Mouse (Mus musculus): ENCODE measurements at regions not wholly inside any gene's neighbourhood (a gene's known extent, or its start where the extent isn't known, plus 50 kb on each side); places are given as distances from the start of the nearest gene placed in this dataset.

DNA sequence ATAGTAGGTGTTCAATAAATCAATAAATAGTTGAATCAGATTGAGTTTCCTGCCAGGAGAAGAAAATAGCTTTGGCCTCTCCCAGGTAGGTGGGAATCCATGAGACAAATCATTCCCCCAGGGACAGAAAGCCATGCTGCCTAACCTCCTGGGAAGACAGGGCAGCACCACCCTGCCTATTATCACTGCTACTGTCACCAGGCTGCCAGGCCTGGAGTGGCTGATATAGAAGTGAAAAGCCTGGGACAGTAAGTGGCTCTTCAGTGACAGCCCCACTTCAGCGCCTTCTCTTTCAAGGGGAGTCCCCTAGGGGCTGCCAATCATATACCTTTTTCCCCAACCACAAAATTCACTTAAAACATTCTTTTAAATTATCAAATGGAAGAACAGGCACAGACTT, 275.4 kb upstream of the Plxna2 start:
- no peak for ATAC-seq (replicated peaks; ENCODE audit: poor library complexity, severe bottlenecking)

DNA sequence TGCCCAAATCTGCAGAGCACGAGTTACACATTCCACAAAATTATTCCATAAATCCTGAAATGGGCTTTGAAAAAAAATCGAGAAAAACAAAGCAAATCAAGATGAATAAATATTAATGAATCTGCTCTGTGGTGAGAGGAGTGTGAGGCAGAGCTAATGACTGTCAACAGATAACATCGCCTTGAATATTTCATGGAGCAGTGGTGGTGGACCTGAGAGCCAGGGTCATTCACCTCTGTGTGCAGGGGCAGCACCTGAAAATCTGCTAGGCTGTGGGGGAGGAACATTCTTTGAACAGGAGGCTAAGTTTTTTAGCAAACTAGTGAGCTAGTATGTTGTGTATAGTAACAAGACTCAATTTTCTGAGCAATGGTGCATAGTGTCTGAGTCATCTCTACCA, 276.3 kb upstream of the Plxna2 start:
- ATAC-seq (replicated peaks; ENCODE audit: poor library complexity, severe bottlenecking): no peak

DNA sequence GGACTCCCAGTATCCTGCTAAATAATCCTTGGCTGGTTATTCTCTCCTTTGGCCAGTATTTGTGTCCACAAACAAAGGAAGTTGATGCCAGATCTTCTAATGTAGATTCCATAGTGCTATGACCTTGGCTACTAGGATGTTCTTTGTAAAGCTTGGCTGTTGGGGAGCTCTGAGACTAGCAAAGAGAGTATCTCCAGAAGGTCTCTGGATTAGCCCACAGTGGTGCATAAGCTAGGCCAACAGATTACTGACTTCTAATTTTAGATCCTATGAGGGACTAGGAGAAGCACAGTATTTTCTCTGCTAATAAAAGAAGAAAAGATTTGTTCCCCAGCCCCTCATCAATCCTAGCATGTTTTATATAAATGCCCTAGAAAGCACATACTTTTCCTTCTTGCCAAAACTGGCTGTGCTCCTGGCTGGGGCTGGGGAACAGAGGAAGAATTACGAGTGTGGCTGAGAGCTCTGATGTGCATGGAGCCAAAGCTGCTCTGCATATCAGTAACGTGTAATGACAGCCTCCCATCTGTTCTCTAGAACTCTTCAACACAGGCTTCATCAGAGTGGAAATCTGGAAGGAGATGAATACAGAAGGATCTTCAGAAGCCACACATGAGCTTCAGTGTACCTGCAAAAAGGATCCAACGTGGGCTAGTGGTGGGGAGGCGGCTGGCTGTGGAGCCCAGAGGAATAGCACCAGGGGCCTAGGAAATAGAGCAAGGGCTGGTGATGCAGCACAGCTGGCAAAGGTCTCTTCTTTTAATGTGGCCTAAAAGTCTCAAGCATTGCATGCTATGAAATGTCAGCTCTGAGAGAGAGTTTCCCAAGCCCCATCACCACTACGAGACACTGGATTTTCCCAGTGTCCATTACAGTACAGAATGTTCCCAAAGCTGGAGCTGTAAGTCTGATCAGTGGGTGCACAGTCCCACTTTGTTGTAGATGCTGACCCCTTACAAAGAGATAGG, 283.0 kb upstream of the Plxna2 start:
- no peak for ATAC-seq (replicated peaks; ENCODE audit: poor library complexity, severe bottlenecking)

DNA sequence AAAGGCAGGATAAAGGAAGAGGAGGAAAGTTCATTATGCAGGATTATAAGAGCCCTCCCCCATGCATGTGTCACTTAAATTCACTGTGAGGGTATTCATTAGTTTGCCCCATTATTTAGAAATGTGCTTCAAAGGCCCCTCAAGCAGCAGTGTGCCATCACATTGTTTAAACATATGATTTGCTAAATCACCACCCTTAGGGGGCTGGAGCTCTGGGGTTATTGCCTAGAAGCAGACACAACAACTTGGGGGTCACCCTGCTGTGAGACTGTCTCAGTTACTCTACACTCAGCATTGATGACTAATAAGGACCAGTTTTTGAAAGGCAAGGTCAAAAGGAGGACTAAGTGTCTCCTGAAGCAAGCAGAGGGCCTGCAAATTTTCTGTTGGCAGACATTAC, 285.4 kb upstream of the Plxna2 start:
- no peak for ATAC-seq (replicated peaks; ENCODE audit: poor library complexity, severe bottlenecking)

DNA sequence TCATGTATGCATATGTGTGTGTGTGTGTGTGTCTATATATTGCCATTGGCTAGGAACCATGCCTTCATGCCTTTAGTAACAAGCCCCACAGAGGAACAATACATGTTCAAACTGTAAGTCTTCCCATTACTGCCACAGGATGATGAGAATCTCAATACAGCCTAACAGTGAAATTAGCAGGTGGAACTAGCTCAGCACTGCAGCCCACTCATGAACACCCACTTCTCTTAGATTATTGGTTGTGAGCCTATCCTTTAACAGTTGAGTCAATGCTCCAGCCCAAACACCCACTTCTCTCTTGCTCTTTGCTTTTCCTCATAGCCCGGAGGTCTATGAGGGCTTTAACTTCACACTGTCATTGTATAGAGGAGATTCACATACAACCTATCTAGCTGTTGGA, 287.5 kb upstream of the Plxna2 start:
- no peak for ATAC-seq (replicated peaks; ENCODE audit: poor library complexity, severe bottlenecking)

DNA sequence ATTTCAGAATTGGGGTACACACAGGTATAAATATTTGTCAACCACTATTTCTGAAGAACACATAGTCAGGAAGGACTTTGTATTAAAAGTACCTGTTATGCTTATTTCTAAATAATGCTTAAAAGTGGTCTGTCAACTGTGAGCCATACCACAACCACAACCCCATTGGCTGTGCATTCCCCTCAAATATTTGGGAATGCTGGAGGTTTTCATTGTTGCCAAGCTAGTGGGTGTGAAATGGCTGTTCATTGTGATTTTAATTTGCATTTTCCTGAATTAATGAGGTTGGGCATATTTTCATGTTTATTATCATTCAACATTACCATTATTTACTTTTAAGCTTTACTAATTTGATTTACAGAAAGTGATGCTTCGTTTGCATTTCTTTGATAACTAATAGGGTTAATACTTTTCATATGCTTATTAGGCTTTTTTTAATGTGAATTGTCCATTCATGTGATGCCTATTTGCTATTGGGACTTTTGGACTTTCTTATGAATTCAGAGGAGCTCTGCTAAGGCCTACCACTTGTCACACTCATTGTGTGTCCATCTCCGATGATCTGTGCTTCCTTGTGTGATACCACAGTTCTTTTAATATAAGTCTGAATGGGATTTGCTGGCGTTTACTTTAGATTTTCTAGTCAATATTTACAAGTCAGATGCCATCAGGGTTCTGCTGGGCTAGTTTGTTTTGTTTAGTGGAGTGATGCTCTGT, 297.5 kb upstream of the Plxna2 start:
- ATAC-seq (replicated peaks; ENCODE audit: poor library complexity, severe bottlenecking): no peak

DNA sequence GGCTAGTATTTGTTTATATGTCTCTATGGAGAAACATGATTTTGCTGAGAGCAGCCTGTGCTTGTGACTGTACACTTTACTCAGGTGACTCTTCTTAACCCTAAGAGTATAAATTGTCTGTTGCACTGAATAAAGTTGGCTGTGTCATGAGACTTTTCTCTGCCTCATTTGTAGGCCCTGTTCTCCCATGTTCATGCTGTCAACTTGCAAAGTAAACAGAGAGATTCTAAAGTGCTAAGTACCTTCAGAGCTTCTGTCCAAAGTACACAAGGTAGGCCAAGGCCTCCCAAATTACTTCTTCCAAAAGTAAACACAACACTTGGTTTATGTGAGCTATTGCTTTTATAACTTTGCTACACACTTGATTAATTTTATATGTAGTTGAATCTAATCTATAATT, 299.7 kb upstream of the Plxna2 start:
- no peak for ATAC-seq (replicated peaks; ENCODE audit: poor library complexity, severe bottlenecking)

DNA sequence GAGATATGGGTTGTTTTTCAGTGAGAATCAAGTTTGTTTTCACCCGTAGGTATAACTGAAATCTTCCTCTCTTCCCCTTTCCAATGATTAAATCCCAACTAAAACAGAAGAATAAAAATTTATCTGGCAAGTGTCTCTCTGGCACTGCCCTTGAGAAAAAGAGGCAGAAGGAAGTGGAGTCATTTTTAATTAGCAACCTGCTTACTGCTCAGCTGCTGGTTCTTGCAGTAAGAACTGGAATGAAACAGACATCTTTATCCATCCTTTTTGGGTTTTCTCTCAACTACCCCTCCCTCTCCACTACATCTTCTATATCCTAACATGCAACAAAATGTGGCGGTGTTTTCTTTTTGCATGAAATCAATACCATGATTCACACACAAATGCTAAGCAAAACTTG, 302.4 kb upstream of the Plxna2 start:
- ATAC-seq (replicated peaks; ENCODE audit: poor library complexity, severe bottlenecking): no peak

DNA sequence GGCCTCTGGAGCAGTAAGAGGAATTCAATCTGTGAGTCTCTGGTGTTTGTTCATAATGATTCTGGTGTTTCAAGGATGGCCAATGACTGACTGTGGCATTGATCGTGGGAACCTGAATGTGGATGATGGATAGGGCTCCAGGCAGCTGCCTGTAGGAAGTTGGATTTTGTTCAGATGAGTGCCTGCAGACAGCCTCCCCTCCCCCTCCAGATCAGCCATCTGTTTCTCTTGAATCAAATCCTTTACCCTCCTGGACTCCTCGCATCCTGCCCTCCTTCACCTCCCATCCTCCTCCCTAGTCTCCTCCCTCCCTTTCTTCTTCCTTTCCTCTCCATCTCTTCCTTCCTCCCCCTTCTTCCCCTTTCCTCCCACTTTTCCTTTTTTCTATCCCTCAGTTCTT, 307.6 kb upstream of the Plxna2 start:
- ATAC-seq (replicated peaks; ENCODE audit: poor library complexity, severe bottlenecking): no peak

DNA sequence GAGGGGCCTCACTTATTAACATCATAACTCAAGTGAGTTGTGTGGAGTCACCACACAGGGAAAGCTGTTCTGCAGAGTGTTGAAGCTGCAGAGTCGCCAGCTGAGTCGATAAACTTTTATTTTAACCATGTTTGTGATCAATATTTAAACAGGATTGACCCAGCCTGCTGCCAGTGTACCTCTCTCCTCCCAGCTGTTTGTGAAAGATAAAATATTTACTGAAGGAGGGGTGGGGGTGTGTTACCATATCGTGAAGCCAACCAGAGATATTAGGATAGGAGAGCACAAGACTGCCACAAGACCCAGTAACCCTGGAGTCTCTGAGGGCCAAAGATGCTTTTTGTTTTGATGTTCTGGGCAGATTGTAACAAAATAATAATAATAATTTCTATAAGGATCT, 309.4 kb upstream of the Plxna2 start:
- no peak for ATAC-seq (replicated peaks; ENCODE audit: poor library complexity, severe bottlenecking)

DNA sequence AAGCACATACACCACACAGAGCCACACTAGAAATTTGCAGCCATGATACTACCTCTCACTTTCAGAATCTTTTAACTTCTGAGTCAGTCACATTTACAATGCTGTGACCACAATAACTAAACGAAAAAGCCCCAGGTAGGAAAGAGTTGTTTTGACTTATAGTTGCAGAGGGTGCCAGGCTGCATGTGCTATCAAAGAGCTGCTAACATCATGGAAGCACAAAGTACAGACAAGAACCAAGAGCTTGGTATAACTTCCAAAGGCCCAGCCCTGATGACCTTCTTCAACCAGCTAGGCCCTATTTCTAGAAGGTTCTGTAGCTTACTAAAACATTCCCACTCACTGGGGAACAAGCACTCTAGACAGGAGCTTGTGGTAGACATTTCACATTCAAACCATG, 314.1 kb upstream of the Plxna2 start:
- no peak for ATAC-seq (replicated peaks; ENCODE audit: poor library complexity, severe bottlenecking)

DNA sequence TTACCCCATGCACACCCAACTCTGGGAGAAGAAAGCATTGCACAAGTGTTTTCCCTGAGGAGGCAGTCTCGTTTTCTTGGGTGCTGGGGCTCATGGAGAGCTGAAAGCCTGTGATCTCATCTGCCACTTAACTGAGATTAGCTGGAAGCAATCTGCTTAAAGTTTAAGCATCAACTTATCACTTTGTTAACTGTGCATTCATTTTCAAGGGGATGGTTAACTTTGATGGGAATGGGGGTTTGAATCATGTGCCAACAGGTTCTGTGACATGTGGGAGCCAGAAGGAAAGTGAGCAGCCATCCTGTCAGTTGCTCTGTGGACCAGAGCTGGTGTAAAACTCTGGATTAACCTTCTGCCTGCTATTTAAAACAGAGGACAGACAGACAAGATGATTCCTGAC, 315.2 kb upstream of the Plxna2 start:
- ATAC-seq (replicated peaks; ENCODE audit: poor library complexity, severe bottlenecking): no peak

DNA sequence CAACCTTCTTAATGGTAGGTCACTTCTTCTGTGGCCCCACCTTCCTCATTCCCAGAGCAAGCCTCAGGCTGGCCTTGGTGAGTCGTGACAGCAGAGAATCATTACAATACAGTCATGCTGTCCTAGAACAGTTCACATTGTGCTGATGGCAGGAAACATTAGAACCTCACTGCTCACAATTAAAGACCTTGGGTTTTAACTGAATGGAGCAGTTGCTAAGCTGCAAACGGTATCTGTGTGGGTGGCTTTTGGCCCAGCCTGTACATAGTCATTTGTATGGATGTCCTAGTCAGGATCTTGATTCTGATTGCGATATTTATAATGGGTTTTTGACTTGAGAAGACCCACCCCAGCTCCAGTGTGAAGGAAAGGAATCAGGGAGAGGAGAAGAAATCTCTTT, 336.1 kb upstream of the Plxna2 start:
- no peak for ATAC-seq (replicated peaks; ENCODE audit: poor library complexity, severe bottlenecking)

DNA sequence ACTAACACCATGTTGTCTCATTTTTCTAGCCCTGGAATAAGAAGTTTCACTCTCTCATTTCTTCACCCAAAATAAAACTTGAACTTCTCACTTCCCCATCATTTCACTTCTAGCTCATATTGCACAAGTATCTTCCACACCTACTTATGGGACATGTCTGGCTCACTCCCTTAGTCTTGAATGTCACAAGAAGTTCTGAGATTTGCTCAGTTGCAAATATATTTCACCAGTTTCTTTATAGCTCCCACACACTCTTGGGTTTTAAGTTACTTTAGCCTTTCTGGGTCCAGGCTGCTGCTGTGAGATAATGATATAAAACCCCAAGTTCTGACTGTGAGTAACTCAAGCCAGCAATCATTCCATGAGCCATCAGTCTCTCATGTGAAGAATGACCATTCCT, 350.0 kb upstream of the Plxna2 start:
- no peak for ATAC-seq (replicated peaks; ENCODE audit: poor library complexity, severe bottlenecking)

DNA sequence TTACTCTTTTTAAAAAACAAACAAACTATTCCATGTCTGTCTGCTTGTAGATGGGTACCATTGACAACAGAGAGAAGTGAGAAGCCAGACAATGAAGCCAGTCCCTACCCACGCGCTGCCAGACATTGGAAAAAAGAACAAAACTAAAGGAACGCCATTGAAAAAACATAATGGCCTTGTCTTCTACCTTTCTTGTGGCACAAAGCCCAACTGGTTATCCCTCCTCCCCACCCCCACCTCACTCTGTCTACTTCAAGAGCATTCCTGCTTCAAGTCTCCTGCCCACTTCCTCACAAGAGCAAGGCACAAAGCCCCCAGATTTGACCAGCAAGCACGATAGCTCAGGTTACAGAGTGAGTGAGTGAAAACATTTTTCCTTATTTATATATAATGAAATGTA, 355.6 kb upstream of the Plxna2 start:
- no peak for ATAC-seq (replicated peaks; ENCODE audit: poor library complexity, severe bottlenecking)

DNA sequence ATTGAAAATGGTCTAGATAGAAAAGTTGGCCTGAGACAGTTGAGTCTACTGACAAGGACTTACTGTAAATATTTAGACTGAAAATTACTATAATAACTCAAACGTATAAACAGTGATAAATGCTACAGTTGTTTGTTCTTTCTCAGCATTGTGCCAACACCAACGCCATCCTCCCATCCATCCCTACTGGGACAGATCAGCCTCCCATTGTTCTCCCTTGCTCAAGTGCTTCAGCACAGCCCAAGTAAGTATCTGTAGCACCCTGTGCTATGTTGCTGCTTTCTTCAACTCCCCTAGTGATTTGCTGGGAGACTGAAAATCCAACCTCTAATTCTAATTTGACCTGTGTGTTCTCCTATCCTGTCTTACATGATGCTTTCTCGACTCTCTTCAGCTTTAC, 358.1 kb upstream of the Plxna2 start:
- no peak for ATAC-seq (replicated peaks; ENCODE audit: poor library complexity, severe bottlenecking)

DNA sequence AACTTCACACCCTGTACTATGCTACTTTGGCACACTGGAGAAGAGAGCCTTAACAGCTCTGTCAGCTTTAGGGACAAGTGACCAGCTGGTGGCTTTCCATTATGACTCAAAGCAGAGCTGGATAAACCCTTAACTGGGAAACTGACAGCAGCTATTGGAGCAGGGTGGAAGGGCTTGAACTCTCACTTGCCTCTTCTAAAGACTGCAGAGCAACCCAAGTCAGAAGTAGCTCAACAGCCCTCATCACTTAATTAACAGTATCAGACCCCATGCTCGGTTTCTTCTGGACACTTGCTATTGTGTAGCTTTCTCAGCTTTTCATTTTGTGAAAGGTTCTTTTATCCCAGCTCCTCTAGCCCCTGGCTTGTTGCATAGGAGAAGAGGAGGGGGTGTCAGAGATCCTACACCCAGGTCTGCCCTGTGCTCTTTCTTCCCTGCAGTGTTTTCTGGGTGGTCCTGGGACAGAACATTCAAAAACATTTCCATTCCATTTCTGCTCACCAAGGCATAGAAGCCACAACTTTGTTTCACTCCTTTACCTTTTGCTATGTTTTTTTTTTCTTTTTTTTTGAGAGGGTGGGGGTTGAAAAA, 373.1 kb upstream of the Plxna2 start:
- ATAC-seq (replicated peaks; ENCODE audit: poor library complexity, severe bottlenecking): no peak

DNA sequence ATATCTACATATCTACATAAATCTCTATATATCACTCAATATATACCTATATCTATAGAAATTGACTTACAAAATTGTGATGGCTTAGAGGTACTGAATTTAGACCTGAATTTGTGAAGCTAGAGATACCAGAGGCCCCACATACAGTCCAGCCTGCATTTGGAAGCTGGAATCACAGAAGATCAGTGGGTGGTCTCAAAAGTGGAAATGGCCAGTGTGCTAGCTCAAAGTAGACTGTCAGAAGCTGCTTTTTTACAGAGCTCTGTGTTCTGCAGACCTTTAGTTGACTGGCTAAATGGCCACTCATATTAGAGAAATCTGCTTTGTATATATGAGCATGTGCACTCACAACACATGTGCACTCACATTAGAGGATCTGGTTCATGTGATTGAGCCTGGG, 376.9 kb upstream of the Plxna2 start:
- ATAC-seq (replicated peaks; ENCODE audit: poor library complexity, severe bottlenecking): no peak

DNA sequence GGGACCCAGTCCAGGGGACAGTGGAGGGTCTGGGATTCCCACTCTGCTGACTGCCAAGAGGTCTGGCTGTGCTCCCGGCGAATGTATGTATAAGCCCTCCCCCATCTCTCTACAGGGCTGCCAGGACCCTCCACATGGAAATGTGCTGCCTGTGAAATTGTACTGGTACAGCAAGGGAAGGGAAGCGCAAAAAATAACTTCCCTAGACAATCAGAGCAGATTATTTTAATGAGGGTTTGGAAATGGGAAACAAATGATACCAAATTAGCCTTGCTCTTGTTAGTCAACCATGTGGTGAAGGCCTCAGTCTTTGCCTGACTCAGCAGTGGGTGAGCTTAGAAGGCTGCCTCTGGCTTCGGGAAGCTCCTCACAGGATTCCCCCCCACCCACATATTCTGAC, 386.8 kb upstream of the Plxna2 start:
- no peak for ATAC-seq (replicated peaks; ENCODE audit: poor library complexity, severe bottlenecking)

DNA sequence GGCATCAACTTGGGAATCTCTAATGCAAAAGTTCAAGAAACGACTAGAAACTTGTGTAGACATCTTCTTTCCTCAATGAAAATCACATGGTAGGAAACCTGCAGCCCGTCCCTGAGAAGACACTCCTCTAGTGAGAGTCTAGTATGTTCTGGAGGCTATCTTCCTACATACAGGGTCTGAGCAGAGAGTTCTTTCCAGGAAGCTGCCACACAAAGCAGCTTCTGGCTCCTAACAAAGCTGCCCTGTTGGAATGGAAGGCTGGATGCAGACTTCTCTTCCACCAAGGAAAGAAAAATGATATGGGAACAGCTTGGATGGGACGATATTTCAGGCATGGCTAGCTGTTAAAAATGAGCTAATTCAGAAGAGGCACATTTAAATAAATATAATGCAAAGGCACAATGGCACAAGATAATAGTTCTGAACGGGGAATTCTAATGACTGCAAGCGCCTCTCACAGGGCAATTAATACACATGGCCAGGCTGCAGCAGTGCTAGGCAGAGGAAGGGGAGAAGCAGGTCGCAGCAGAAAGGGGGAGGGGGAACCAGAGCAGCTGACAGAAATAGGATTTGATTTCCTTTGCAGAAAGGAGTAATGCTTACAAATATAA, 391.4 kb upstream of the Plxna2 start:
- ATAC-seq (replicated peaks; ENCODE audit: poor library complexity, severe bottlenecking): no peak

DNA sequence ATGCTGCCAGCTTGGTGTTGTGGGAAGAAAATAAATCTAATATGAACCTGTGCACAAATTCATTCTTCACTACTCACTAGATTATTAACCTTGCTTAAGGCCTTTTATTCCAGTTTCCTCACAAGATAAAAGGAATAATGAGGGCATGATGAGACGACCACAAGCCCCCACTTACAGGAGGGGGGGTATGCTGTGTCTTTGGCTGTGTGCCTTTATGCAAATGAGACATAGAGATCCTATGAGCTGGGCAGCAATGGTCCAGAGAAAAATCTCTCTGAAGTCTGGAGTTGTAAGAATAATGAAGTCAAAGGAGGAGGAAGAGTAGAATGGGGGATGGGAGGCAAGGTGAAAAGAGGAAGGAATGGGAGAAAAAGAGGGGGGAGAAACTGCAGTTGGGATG, 392.2 kb upstream of the Plxna2 start:
- no peak for ATAC-seq (replicated peaks; ENCODE audit: poor library complexity, severe bottlenecking)
